Mouse (Mus musculus): ENCODE data around the gene Sp1.

DNA sequence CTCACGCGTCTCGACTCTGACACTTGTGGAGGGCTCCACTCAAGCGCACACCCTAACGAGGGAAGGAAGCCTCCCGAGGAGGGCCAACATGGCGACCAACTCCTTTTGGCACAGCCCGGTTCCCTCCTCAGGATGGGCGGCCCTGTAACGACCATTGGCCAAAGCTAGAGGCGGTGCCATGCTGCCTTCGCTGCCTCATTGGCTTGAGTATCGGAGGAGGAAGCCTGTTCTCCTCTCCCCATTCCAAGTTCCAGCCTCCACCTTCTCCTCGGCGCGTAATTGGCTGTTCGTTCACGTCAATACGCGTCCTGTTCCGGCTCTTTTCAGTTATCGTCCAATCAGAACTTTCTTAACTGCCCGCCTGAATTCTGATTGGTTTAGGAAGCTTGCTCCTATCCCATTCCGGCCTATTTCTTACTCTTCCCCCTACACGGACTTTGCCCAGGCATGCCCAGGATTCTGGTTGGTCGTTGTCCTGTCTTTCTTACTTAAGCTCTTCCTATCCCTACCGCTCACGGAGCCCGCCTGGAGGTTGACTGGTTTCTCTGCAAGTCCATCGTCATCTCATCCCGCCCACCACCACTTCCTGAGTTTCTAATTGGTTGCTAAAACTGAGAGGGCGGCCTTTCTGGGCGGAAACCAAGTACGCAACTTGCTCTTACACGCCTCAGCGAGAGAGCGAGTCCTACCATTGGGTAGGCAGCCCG lies at the start of gene Sp1:
- TF ChIP-seq POLR2A (IDR thresholded peaks at IDR 0.05; ENCODE audit: low read depth, low read length) (peak; percentile 97; the same call in 1 of the 2 replicates), CTCF (IDR thresholded peaks at IDR 0.05; ENCODE audit: extremely low read depth, insufficient read length, insufficient replicate concordance, low read depth, low read length) (no peak)
